Mouse (Mus musculus): ENCODE data around the gene Cyb5rl.

DNA sequence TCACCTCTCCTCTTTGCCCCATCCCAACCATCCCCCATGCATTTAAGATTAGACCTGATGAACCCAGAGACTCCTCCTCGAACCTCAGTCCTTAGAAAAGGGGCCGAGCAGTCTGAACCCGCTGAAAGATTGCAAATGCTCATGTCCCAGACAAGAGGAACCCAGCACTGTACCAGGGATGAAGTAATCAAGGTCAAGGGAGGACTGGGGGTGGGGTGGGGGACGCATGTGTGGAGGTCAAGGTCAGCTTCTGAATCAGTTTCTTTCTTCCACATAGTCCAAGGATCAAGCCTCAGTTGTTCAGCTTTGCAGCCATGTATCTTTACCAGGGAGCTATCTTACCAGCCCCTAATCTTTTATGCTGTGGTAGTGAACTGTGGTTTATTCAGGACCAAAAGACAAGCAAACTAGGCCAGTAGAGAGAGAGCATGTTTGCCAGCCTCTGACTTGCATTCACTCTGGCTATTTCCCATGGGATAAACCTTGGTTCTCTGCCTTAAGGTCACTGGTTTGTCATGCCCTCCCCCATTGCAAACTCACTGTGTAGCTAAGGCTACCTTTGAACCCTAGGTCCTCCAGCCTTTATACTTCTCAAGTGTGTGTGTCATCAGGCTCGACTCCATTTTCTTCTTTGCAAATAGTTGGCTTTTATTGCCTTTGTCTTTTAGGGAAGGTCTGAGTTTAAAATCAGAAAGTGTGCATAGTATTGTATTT, 46.3 kb upstream of the Cyb5rl start:
- TF ChIP-seq ZNF384 (IDR thresholded peaks at IDR 0.05; ENCODE audit: low read depth, low read length), result no peak
- no peak for TF ChIP-seq MAFK (IDR thresholded peaks at IDR 0.05; ENCODE audit: insufficient read depth, low read depth, low read length)
- TF ChIP-seq HCFC1 (IDR thresholded peaks at IDR 0.05; ENCODE audit: borderline replicate concordance, insufficient read depth, low read length), result no peak
- TF ChIP-seq CHD2 (IDR thresholded peaks at IDR 0.05; ENCODE audit: low read depth, low read length), result no peak

Measured in ES-E14 (cell line).